Mouse (Mus musculus): ENCODE data around the gene Tinagl1.
A peak's percentile ranks its signal among the peaks of the same experiment; 100 is the strongest.

Tinagl1 gene

DNA sequence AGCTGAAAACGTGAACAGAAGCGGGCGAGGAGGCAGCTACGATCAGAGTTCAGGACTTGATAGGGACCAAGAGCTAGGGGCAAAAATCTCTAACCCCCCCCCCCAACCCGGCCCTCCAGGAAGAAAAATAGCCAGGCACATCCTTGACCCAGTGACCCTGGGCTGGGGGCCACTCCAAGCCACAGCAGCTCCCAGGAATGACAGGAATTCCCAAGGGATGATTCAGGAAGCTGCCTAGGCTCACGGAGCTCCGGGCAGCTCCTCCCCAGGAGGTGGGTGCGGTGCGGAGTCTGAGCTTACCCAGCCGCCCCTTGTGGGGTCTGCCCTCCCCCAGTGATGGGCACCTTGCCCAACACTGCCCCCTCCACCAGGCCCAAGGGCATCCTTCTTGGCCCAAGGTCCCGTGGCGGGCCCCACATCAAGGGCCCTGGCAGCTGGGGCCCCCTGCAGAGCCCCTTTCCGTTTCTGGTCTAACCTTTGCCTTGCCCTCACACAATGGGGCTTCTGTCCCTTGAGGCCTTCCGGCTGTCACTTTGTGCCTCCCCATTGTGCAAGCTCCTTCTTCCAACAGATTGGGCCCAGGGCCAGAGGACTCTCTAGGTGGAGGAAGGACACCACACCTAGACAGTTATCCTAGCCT lies at the start of gene Tinagl1:
Gene Tinagl1, minus strand, starts transcription at position 51 of the 640 bp plus-strand sequence.
- DNase-seq (ENCODE audit: low spot score): no peak

DNA sequence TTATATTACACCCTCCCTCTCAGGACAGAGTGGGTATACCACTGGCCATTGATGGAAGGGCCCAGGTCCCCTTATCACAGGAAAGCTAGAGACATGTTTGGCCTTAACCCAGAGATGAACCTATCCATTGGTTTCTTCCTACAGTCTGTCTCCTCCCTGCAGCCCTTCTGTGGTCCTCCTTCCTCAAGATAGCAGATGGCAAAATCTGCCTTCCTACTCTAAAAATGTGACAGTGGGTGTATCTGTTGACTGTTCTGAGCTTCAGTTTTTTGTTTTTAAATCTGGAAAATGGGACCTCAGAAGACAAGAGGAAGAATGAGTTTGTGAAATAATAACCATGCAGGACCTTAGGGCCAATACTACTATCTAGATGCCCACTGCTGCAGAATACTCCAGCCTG lies 49.1 kb upstream of the Tinagl1 start:
- DNase-seq (ENCODE audit: low spot score): no peak

DNA sequence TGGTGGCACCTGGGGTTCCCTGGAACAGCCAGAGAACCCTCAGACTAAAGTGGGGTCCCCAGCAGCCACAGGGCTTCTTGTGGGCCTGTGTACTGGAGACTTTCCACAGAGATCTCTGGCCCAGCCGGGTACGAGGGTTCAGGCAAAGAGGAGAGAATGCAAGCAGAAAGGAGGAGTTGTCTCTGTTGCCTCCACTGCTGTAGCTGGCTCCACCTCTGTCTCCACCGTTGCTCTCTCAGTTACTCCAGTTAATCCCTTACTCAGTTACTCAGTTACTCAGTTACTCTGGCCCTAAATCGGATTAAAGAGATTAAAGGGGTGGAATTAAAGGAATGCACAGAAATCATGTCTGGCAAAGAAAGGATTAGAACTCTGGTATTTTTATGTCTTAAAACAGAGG lies 47.3 kb upstream of the Tinagl1 start, which contains the start of gene Gm853:
Gene Gm853, minus strand, starts transcription at position 223 of the 400 bp plus-strand sequence.
- DNase-seq (ENCODE audit: low spot score): no peak

DNA sequence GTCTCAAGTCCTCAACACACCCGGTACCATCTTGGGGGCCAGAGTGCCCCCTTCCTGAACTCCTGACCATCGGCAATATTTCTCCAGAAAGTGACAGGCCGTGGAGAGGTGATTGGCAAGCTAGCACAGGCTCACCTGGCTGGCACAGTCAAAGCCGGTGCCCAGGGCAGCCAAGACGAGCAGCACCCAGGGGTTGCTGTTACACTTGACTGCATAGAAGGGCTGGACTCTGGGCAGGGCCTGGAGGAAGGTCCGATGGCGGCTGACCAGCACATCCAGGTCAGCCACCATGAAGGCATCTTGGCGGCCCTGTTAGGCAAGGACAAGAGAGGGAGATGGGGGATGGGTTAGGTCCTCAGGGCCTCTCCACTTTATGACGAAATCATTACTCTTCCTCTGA lies 45.3 kb upstream of the Tinagl1 start:
- no peak for DNase-seq (ENCODE audit: low spot score)

DNA sequence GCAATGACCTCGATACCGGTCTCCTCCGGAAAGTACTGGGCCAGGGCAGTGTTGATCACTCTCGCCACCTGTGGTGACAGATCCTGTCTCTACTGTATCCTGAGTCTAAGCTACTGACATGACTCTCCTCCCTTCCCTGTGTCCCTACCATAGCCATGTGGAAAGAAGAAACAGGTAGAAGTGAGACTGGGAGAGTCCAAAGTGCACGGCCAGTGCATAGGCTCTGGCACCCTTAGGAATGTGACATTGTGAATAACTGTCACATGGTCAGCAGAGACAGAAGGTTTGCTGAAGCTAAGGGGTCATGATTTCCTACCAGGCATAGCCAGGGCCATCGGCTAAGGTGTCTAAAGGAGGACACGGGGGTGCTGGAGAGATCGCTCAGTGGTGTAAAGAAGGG lies 40.5 kb upstream of the Tinagl1 start:
- no peak for DNase-seq (ENCODE audit: low spot score)

DNA sequence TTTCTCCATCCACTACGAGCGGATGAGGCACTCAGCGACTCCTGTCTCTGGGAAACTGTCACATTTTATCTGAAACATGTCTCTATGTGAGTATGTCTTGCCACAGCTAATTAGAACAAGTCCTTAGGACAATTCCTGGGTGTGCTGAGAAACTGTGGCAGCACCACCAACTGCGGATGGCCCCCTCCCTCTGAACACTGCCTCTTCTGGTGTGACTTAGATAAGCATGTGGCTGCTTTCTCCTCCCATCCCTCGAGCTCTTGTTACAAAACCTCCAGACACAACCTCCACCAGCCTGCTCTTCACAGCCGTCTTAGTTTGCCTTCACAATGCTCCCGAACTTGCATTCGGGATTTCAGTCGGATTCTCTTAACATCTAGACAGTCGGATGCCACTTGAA lies 38.9 kb upstream of the Tinagl1 start:
- no peak for DNase-seq (ENCODE audit: low spot score)

DNA sequence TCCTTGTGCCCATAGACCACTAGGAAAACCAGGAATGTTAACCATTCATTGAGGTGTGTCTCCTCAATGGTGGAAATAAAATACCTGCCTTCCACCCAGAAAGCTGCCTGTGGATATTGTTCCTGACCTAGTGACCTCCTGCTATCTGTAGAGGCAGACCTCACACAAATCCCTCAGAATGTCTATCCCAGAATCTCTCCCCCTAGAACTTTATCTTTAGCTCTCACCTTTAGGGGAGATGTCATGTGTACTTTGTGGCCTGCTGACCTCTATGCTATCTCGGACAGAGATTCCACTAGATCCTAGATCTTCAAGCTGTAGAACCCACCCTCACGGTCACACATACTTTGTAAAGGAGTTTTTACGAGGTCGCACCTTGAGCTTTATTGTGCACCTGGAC lies 38.3 kb upstream of the Tinagl1 start:
- no peak for DNase-seq (ENCODE audit: low spot score)

DNA sequence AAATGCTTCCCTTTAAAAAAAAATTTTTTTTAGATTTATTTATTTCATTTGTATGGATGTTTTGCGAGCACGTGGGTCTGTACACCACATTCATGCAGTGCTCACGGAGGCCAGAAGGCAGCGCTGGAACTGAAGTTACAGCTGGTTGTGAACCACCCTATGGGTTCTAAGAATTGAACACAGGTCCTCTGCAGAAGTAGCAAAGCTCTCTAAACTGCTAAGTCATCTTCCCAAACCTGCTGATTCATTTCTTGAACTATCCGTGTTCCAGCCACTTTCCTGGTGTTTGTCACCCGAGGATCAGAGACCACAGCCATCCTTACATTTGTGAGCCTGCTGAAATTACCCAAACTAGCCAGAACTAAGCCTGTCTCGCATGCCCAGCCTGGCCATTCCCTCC lies 37.5 kb upstream of the Tinagl1 start:
- DNase-seq (ENCODE audit: low spot score): no peak

DNA sequence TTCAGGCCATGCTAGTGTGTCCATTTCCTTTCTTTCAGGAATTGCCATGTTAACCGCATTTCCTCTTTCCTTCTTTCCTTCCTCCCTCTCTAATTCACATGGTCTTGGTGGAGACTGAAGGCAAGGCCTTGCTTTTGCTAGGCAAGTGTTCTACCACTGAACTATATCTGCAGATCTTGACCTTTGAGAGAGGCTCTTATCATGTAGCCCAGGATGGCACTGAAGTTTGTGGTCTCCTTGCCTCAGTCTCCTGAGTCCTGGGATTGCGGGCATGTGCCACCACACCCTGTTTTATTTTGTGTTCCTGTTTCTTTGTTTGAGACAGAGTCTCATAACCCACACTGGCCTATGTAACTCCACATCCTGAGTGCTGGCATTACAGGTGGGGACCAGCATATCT lies 36.9 kb upstream of the Tinagl1 start:
- DNase-seq (ENCODE audit: low spot score): no peak

DNA sequence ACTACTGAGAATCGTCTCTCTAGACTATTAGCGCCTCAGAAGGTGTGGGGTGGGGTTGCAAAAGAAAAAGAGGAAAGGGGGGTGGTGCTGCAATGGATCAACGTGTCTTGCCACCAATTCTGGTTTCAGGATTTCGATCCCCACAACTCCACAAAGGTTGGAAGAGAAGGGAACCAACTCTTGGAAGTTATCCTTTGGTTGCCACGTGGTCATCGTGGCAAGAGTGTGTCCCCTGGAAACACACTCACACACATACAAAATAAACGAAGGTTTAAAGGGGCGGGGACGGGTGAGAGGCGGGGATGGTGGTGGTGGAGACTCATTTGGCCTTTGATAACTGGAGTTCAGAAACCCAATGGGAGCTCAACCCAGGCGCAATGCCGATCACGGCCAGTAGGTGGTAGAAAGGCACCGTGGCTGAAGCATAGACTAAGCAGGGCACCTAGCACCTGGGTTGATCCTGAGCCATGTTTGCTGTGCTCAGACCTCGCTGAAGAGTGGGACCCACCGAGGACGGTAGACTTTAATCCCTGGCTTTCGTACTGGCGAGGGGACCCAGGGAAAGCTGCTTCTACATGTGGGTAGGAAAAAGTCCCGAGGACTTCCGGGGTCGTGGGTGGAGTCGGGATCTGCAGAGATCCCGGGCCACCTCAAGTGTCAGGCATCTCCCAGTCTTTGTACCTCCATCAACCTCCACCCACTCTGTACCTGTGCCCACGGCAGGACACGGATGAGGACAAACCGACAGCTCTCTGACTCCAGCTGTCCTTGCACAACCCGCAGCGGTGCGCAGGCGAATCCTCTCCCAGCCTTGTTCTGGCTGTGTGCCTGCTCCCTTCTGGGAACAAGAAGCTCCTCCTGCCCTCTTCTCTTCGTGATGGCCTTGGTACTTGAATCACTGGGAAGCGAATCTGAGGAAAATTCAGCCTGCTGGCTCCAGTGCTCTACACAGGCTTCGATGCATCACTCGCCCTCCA lies 24.1 kb upstream of the Tinagl1 start:
- peak; percentile 69 for DNase-seq (ENCODE audit: low spot score)

DNA sequence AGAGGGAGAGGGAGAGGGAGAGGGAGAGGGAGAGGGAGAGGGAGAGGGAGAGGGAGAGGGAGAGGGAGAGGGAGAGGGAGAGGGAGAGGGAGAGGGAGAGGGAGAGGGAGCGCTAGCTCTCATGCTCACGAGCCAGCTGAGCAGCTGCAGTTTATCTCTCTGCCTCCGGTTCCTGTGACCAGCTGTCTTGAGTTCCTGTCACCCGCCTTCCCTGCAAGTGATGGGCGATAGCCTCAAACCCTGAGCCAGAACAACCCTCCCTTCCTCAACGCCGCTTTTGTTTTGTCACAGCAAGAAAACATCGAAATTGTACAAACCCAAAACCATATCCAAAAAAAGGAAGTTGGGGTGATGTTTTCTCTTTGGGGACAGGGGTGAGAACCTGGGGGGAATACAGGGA lies 21.6 kb upstream of the Tinagl1 start:
- no peak for DNase-seq (ENCODE audit: low spot score)

DNA sequence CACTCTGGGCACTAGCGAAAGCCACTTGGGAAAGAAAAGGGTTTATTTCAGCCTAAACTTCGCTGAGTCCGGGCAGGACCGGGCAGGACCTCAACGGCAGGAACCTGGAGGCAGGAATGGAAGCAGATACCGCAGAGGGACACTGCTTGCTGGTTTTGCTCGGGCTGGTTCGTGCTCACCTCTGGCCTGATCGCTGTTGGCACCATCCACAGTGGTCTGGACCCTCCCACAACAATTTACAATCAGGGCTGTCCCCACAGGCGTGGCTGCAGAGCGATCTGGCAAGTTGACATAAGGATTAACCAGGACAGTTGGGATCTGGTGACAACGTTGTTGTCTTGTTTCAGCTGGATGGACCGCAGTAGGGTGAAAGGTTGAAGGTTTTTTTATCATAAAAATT lies 21.0 kb upstream of the Tinagl1 start:
- no peak for DNase-seq (ENCODE audit: low spot score)

DNA sequence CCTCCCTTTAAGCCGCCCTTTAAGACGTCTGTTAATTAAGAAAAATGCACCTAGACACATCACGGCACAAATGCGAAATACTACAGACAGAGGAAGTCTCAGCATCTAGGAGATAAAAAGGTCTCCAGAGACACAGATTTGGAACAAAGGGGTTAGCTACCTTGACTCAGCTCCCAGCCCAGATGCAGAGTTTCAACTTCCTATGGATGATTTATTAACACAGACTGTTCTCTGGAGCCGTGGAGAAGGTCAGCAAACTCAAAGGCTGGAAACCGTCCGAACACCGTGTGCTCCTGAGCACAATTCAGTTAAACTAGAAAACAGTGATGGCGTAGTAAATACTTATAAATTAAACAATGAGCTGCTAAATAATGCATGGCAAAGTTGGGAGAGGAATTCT lies 17.3 kb upstream of the Tinagl1 start:
- no peak for DNase-seq (ENCODE audit: low spot score)

DNA sequence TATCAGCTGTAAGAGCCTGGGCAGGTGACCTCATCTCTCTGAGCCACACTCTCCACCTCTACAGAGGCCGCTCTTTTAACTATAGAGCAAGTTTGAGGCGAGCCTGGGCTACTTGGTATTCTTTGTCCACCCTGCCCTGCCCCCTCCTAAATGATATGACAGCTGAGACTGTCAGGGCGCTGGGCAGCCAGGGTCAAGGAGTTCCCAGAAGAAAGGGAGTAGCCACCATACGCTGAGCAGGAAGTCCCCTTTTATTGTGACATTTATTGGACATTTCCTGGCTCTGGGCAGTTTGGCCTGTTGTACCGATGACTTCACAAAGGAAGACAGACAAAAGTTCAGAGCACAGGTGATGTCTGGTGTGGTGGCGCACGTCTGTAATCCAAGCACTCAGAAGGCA lies 14.7 kb upstream of the Tinagl1 start:
- DNase-seq (ENCODE audit: low spot score): no peak

DNA sequence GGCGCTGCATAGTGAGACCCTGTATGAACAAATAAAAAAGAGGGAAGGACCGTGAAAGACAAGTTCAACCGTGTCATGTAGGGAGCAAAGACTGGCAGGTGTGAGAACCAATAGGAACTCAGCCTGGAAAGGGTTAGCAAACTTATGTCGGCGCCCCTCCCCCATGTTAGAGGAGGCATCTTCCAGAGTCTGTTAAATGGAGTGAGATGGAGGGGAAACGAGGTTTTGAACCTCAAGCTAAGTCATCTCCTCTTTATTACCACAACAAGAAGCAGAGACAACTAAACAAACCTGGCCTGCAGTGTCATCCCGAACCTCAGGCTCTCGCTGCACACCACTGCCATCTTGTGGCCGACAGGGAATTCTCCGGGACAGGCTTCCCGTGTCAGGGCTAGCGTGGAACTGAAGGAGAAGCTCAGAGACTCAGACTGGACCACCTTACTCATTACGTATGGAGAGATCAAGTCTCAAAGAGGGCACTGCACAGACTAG lies 13.9 kb upstream of the Tinagl1 start:
- no peak for DNase-seq (ENCODE audit: low spot score)

DNA sequence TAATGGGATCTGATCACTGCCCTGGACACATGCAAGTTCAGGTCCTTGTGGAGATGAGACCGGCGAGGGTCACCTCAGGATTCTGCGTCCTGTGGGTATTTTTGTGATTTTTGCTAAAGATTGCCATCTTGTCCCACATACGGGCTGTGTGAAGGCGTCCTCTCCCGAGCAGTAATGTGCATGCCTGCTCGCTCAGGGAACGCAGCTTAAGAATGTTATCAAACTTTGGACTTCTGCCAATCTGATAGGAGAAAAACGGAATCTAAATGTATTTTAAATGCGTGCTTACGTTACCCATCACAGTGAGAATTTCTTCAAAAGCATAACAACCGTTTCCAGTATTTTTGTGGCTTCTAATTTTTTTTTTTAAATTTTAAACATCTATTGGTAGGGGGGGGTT lies 12.0 kb upstream of the Tinagl1 start:
- no peak for DNase-seq (ENCODE audit: low spot score)

DNA sequence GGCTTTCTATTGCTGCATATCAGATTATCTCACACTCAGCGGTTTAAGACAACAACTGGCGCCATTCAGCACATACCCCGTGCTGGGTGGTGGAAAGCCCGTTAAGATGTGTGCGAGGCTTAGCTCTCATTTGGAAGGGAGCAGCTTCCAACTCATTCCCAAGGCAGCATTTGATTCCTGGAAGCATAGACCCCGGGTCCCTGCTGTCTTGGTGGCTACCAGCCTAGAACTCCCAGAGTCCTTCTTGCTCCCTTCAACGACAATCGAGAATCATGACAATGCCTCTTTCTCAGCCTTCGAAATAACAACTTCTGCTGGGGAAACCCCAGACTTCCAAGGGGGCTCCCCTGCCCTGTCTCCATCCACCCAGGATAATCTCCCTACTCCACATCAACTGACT lies 11.5 kb upstream of the Tinagl1 start:
- no peak for DNase-seq (ENCODE audit: low spot score)

DNA sequence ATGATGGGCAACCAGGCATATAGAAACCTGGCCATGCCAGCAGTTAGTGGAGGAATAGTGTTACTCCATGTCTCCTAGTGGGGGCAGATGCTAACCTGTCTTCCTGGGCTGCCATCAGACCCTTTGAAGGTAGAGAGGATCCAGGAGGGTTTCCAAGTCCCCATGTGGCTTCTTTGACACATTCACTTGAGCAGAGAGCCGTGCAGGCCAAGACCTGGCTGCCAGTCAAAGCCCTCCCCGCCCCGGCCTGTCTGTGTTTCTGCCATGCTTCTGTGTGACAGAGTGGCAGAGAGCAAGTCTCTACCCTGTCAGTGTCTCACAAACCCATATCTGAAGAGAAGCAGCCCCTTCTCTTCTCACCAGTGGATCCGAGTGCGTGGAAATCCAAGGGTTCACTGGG lies 9.0 kb upstream of the Tinagl1 start:
- no peak for DNase-seq (ENCODE audit: low spot score)

DNA sequence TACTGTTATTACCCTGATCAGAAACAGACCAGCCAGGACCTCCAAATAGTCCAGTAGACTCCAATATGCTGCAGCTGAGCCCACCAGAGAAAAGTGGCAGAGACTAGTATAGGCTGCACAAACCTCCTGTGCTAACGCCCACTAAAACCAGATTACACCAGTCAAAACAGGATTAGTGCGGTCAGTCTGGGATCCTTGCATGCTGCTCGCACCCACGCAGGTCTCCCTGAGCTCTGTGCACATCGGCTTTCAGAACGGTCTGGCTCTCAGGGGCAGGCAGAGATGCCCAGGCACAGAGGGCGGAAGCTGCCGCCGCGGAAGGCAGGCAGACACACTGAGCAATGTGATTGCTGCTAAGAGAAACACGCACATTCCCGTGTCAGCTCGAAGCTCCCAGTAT lies 8.1 kb upstream of the Tinagl1 start:
- DNase-seq (ENCODE audit: low spot score): no peak

DNA sequence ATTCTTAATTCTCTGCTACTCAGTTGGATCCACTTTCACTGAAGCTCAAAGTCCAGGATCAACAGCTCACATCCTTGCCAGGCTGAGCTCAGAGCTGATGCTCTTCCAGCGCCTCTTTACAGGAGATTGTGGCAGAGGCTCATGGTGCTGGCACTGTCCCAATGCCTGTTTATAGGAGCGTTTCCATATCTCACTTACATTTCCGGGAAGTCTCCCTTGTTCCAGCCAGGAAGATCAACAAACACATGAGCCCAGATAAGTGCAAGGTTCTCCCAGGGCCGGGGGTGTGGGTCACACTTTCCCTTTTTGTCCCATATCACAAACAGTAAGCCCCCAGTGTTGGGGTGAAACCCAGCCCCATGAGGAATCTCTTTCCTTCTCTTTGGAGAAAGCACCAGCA lies 7.0 kb upstream of the Tinagl1 start:
- no peak for DNase-seq (ENCODE audit: low spot score)

DNA sequence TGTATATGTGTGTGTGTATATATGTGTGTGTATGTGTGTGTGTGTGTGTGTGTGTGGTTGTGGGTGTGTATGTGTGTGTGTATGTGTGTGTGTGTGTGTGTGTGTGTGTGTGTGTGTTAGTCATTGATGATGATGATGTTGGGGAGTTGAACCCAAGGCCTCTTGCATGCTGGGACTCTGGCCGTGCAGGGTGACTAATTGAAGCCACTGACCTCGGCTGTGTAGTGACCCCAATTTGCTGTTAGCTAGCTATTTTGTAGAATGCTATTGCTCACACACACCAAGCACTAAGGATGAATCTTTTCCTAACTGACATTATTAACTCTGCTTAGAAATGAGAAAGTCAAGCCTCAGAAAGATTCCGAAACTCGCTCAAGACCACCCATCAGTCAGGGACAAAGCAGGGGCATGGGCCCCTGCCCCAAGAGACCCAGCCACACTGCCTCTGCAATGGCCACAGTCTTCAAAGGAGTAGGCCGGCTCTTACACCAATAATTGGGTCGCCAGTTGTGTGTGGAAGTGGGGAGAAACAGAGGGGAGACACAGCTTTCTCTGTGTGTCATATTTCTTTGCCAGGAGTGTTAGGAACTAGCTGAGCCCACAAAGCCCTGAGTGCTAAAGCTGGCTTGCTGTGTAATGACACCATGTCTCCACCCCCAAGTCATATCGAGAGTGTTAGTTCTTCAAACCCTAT lies 6.1 kb upstream of the Tinagl1 start:
- DNase-seq (ENCODE audit: low spot score): no peak

DNA sequence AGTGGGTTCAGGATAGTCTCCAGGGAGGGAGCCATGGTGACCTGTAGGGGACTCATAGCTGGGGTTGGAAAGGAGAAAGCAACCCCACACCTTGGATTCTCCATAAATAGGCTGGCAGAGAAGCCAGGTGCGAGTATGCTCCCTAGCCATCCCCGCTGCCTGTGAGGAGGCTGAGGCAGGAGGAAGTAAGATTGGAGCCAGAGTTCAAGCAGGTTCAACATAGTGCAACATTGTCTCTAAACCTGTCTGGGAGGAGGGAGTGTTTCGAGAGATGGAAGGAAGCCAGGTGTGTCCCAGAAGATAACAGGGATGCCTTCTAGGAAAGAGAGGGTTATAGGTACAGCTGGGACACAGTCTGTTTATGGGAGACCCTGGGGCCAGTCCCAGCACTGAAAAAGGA lies 5.0 kb upstream of the Tinagl1 start:
- no peak for DNase-seq (ENCODE audit: low spot score)

DNA sequence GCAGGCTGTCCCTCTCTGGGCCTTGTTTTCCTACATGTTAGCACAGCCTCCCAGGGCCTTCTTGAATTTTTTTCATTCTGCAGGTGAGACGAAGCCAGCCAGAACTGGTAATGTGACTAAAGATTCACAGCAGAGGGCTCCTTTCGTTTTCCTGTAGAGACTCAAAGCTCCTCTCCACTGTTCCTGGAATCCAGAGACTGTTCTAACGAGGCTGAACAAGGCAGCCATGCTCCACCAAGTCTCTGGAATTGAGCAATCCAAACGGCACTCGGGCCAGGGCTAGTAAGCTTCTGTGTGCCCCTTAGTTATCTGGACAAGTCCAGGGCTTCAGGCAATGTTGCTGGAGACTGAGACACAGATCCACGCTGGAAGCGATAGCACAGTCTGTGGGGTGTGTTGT lies 2.6 kb upstream of the Tinagl1 start:
- DNase-seq (ENCODE audit: low spot score): no peak
